Mouse (Mus musculus) embryonic stem cell, embryonic (primary cell): ENCODE data around the gene Akr1c13.
"Not testable (repeated sequence)": the region's sequence is repeated elsewhere in the genome, so short reads cannot be mapped to it uniquely, and the experiment has no call there.

Source experiments
- CTCF ChIA-PET, 4 experiments: fragments of 300-600 bp in 2 of 4; fragments of 350-600 bp in 2 of 4; sonication (Branson Sonifier 250); formaldehyde crosslinking; loops; one replicate each; lab custom pipeline; 2022; ENCODE audit warnings: inconsistent platforms in 2 of 4; lab: Charles Lee
- POLR2A ChIA-PET, 4 experiments: fragments of 300-600 bp in 2 of 4; fragments of 350-600 bp in 2 of 4; sonication (Branson Sonifier 250); formaldehyde crosslinking; loops; one replicate each; lab custom pipeline; 2022; ENCODE audit warnings: antibody characterized with exemption in 4 of 4, inconsistent platforms in 1 of 4; lab: Charles Lee

The Akr1c13 gene

DNA sequence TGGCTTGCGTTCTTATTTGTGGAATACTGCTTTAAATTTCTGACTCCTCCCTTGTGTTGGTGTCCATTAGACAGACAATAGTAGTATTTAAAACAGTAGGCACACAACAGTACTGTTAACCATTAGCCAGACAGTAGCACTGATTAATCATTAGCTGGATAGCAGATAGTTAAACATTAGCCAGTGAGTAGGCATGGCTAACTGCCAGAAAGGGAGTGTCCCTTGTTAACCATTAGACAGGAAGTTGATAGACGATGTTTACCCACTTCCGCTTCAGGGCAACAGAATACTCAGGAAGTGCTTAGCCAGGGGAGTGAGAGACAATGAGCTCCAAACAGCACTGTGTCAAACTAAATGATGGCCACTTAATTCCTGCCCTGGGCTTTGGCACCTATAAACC, at the start of gene Akr1c13:
Gene Akr1c13 (plus strand): TSS at position 247 of the 400 bp plus-strand sequence.
- CTCF ChIA-PET, result no interaction called here
- POLR2A ChIA-PET, result no interaction called here

DNA sequence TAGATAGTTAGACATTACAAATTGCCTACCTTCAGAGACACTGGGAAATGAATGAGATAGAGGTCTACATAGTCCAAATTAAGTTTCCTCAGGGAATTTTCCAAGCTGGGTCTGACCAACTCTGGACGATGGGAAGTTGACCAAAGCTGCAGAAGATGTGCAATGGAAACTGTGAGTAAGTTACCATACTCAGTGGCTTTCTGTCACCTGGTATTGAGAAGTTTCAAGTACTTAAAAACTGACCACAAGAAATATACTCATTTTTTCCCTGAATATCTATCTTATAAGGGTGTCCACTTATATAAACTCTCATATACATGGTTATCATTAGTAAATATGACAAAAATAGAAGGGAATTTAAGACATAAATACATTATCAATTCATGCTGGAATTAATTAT, 46.7 kb upstream of the Akr1c13 start:
- ChIA-PET POLR2A (no interaction called here), CTCF (no interaction called here)

DNA sequence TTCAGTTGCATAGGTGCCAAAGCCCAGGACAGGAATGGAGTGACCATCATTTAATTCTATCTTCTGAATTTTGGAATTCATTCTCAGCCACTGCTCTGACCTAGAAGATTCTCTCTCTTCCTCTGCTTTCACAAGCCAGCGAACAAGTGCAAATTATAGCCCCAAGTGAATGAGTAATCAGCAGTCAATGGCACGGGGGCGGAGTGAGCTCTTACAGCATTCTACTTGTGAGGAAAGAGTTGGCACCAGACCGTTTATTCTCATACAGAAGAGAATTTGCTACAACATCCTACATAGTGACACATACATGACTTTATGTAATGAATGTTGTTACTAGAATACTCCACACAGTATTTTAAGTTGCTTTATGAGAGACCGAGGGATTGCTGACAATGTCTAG, 40.4 kb upstream of the Akr1c13 start, which contains the start of gene Akr1c18:
Gene Akr1c18 (minus strand): TSS at position 137 of the 400 bp plus-strand sequence.
- ChIA-PET POLR2A (no interaction called here), CTCF (no interaction called here)

DNA sequence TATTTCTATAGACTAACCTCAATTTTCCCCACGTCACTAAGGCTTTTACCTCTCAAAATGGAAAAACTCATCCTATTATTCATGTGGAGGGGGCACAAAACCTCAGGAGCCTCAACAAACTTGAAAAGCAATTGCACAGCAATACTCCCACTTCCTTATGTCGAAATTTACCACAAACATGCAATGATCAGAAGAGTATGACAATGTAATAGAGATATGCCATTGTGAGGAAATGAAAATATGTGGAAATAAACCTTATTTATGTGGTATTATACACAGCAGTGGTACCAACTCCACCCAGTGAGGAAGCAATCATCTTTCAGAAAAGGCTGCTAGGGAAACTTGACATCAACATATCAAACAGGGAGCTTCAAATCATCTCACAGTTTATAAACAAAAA, 38.0 kb upstream of the Akr1c13 start:
- CTCF ChIA-PET, result no interaction called here
- POLR2A ChIA-PET, result no interaction called here

DNA sequence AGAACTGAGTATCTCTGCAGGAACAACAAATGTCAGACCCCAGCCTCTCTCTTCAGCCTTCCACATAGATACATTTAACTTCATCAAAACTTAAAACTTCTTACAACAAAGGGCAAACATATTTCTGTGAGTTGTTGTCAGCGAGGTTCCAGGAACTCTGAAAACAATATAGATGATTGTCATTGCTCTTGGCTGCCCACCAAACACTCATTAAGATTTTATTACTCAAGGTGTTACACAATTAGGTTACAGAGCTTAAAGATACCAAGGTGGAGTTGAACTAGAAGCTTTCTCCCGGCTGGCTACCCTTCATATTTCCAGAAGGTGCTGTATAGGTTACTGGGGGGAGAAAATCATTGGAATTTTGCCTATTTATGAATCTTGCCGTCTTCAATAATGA, 37.4 kb upstream of the Akr1c13 start:
- ChIA-PET CTCF (no interaction called here), POLR2A (no interaction called here)

DNA sequence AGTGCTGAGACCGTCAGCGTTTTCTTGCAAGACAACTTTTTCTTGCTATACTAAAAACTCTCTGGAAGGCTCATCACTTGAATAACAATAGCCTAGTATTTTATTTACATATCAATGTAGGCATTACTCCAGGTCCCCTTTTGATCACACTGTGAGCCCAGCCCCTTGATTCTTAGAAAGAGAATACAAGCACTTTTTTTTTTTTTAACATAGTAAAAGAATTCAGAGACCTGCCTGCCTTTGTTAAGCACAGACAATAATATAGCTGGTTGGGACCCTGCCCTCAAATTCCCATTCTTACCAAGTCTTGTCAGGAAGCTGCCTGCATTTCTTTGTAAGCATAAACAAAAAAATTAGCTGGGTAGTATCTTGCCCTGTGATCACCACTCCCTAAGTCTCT, 35.7 kb upstream of the Akr1c13 start:
- CTCF ChIA-PET, result no interaction called here
- POLR2A ChIA-PET, result interaction anchor here in 2 of 4 experiments (0.6 to 0.7 kb wide), 3 partner anchors 20 to 613 kb away, joined by 4 to 9 read pairs (median 5); no protein-coding TSS in a partner anchor

DNA sequence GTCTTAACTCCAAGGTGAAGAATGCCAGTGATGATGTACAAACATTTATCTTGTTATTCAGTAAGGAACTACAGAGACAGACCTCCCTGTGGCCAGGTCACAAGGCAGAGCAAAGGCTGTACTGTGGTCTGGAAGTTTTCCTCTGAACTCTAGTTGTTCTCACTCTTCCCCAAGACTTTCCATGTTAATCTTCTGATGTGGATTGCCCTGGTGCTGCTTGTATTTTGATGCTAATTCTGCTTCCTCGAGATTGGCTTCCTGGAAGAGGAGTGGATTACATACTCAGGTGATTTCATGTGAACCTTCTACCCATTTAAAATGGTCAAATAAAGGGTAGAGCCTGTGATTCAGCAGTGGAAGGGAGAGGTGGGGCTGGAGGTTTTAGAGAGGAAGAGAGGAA, 22.9 kb upstream of the Akr1c13 start:
- ChIA-PET POLR2A (no interaction called here), CTCF (no interaction called here)

DNA sequence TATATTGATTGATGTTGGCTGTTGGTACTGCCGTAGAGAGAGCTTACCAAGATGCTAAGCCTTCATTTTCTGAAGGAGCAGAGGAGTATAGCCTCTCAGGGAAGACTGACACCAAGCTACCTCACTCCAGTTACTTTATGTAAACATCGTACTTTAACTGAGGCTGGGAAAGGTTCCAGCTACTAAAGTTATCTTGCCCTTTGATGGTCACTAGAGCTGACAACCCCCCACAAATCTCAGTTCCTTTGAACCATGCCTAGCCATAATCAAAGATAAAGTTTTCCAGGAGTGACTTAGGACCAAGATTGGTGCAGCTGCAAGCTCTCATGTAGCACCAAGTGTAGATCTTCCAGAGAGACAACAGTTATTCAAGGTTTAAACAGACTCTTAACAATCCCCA, 18.0 kb upstream of the Akr1c13 start:
- ChIA-PET CTCF (no interaction called here), POLR2A (no interaction called here)

DNA sequence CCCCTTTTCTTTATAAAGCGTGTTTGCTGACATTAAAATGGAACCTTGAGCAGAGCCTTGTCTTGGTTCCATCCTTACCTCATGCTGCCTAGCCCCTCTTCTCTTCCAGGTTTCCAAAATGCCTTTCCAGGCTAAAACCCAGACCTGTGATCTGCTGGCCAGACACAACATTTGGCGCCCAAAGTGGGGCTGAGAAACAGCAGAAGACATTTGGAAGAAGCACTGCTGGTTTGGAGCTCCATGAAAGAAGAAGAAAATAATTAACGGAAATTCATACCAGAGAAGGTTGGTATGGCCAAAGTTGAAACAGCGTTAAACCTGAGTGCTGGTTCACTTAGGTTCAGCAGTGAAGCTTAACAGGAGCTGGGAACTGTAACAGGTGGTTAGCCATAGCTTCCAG, 9.6 kb upstream of the Akr1c13 start:
- CTCF ChIA-PET, result not testable (repeated sequence)

DNA sequence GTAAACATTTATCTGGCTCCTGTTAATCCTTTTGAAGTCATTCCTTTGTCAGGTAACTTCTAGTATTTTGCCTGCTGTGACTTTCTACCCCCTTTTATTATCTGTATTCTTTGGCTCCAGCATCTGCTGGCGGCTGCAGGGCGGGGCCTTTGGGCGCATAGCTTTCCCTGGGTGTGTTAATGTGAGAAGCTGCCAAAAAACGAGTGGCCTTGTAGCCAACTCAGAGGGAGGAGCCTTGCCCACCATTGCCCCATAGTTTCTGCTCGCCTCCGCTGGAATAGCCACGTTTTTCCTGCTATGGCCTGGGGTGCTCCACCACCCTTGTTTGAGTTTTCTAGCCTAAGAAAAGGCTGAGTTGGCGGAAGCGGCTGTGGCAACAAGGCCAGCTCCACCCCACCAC, 7.8 kb upstream of the Akr1c13 start:
- ChIA-PET POLR2A (interaction anchor here in 1 of 4 experiments (0.6 kb wide), 1 partner anchor 50 kb away, joined by 4 read pairs; no protein-coding TSS in a partner anchor), CTCF (no interaction called here)

More for the DNA sequence above, 9.6 kb upstream of the Akr1c13 start:
- POLR2A ChIA-PET, result not testable (repeated sequence)

DNA sequence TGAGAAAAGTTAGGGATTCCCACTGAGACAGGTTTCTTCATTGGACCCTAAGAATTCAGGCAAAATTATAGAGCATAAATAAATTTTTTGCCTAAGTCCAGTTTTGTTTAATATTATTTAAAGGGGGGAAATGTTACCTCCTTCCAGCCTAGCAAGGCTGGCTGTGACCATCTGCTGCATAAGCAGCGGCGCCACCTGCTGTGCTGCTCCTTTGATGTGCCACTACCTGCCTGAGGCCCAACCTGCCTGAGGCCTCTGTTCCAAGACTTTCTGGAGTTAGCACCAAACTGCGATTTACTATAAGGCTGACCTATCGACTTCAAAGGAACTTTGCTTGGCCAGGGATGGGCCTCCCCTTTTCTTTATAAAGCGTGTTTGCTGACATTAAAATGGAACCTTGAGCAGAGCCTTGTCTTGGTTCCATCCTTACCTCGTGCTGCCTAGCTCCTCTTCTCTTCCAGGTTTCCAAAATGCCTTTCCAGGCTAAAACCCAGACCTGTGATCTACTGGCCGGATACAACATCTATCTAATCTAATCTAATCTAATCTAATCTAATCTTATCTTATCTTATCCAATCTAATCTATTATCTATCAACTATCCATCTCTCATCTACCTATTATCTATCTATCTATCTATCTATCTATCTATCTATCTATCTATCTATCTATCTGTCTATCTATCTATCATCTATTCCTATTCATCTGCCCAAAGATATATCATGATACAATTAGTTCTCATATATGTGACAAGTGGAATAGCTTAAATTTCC, 4.1 kb upstream of the Akr1c13 start:
- CTCF ChIA-PET, POLR2A ChIA-PET: not testable (repeated sequence)

DNA sequence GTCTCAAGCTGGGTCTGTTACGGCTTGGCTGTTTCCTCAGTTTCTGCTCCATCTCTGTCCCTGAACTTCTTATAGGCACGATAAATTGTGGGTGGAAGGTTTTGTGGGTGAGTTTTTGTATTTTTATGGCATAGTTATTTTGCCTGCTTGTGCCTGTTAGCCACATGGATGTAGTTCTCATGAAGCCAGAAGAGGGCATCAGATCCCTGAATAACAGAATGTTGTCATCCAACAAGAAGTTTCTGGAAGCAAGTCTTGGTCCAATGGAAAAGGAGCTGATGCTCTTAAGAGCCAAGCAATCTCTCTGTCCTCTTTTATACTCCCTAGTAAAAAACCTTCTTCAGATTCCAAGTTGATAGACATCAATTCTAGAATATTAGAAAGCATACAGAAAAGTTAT, 2.8 kb upstream of the Akr1c13 start:
- POLR2A ChIA-PET, result no interaction called here

DNA sequence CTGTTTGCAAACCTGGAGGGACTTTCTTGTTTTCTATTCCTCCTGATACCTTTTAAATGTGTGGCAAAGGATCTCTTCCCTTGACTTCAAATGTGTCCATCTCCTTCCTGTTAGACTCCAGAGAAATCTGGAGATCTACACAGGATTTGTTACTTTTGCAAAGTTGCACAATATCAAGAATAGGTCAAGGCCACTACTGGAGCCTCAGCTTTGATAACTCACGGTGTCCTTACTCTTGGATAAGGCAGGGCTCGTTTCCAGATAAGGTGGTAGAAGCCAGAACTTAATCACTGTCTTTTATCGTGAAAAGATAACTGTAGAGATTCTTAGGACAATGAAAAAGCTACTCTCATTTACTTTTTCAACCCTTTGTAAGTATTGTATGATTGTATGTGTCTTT, 1.6 kb downstream of the Akr1c13 start:
- POLR2A ChIA-PET, result no interaction called here
- CTCF ChIA-PET, result no interaction called here

More for the DNA sequence above, 2.8 kb upstream of the Akr1c13 start:
- CTCF ChIA-PET, result no interaction called here

DNA sequence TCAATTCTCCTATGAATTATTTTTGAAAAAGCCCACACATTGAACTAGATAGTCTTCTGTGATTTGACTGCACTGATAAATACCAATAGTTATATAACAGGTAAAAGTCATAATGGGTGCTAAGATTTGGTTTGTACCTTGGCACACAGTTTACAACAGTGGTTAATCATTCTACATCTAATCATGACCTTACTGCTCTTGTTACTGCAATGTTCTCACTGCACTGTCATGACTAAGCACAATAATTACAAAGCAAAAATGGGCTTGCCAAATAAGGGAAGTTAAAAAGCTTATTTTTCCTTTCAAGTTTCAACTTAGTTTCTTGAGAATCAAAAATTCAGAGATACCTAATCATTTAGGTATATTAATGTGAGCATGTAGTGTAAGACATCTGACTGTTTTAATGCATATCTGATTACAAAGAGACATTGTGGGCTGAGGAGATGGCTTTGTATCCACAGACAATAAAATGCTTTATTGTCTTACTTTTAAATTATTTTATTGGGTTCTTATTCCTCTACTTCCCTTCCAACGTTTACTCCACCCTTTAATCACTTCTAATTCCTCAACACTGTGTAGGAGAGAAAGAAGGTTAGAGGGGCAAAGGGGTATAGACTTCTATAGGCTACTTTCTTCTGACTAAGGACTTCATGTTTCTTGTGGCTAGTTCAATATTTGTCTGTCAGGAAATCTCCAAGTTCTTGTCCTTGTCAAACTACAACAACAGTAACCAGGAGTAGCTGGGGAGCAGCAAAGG, 15.4 kb downstream of the Akr1c13 start:
- POLR2A ChIA-PET, result no interaction called here
- CTCF ChIA-PET, result no interaction called here

DNA sequence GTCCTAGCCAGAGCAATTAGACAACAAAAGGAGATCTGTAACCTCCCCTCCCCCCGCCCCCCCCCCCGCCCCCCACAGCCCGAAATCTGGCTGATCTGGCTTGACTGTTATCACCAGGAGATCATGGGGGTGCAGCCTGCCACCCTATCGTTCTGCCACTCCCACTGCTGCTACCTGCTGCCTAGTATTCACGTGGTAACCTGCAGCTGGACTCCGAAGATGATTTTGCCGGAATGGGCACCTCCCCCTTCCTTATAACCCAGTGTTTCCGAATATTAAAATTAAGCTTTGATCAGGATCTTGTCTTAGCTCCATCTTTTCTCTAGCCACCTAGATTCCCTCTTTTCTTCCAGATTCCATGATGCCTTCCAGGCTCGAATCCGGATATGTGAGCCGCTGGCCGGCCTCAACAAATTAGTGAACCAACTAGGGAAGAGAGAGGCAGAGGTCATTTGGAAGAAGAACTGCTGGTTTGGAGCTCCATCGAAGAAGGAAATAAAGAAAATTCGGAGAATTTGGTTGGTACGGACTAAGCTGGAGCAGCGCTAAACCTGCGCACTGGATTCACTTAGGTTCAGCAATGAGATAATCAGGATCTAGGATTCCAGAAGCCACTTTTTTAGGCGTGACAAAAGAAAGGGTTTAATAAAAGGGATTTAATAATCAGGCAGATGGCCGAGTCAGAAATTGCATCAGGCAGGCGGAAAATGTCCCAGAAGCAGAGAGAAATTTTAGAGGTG, 20.8 kb downstream of the Akr1c13 start:
- ChIA-PET POLR2A (interaction anchor here in 1 of 4 experiments (0.8 kb wide), 1 partner anchor 27 kb away, joined by 3 read pairs; no protein-coding TSS in a partner anchor), CTCF (interaction anchor here in 1 of 4 experiments (0.5 kb wide), 1 partner anchor 79 kb away, joined by 3 read pairs; no protein-coding TSS in a partner anchor)

DNA sequence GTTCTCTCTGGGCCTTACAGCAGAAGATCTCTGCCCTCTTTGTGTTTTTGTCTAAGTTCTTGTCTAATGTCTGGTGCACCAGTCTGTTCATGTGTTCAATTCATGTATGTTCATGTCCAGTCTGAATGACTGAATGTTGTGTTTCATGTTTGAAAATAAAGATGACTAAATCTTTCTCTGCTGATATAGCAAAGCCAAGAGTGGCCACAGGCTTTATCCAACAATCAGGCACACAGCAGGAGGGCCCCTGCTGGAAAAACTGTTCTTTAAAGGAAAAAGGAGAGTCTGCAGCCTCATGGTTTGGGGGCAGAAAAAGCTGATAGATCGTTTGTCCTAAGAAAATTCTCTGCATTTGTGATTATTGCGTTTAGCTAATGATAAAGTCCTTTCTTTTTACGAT, 21.4 kb downstream of the Akr1c13 start:
- CTCF ChIA-PET, result interaction anchor here in 1 of 4 experiments (0.5 kb wide), 1 partner anchor 79 kb away, joined by 3 read pairs; no protein-coding TSS in a partner anchor
- POLR2A ChIA-PET, result interaction anchor here in 1 of 4 experiments (0.7 kb wide), 1 partner anchor 590 kb away, joined by 3 read pairs; no protein-coding TSS in a partner anchor

DNA sequence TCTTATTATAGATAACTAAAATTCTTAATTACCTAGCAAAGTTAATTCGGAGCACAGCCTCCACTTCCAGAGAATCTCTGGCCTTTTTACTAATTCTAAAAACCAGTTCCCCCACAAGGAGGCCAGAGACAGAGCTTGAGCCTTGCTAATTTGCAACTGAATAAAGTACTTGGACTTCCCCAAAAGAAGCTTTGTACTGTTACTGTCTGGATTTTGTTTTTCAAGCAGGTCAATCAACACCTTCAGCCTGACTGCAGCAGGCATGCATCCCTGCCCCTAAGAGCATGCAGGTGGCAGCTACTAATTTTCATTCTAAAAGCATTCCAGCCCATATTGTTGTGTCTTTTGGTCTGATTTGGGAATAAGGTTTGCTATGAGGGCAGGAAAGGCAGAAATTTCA, 24.5 kb downstream of the Akr1c13 start:
- CTCF ChIA-PET, result interaction anchor here in 1 of 4 experiments (0.6 kb wide), 1 partner anchor 213 kb away, joined by 5 read pairs; no protein-coding TSS in a partner anchor
- POLR2A ChIA-PET, result interaction anchor here in 1 of 4 experiments (0.8 kb wide), 1 partner anchor 9 kb away, joined by 3 read pairs; no protein-coding TSS in a partner anchor

DNA sequence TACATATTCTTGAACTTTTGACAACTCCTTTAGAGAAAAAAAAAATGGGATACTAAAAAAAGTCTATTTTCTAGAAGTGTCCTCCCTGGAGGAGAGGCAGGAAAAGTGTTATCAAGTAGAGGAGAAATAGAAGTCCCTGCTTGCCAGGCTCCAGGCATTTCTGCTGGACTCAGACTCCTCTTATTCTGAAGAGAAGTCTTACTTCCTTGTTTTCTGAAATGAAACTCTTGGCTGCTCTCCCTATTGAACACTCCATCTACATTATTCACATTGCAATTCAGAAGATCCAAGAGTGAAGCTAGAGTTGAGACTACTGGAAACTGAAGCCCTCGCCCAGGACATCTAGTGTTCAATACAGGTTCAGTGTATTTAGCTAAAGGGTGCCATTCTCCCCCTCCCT, 37.5 kb downstream of the Akr1c13 start, which contains the start of gene Akr1c19:
Gene Akr1c19 (plus strand): TSS at position 260 of the 400 bp plus-strand sequence.
- ChIA-PET POLR2A (no interaction called here), CTCF (no interaction called here)
